Mouse (Mus musculus): ENCODE measurements around the gene Atp5j2. TPM values are rescaled to one million over a fixed set of nuclear protein-coding genes. Genes with fewer than 3 reads are reported as not detected.
"Not testable (repeated sequence)": the region's sequence is repeated elsewhere in the genome, so short reads cannot be mapped to it uniquely, and the experiment has no call there.

The Atp5j2 gene
- polyA plus RNA-seq (2014; fragmentation: Nextera tagmentation; extraction: Ambion mirVana): 568 and 582 TPM in 2 replicates

GRCm38 (mm10) chr5:145191962-145192361 lies at the start of gene Atp5j2:
Gene Atp5j2, minus strand, starts transcription at chr5:145192062.
- ATAC-seq (ENCODE audit: insufficient number of reproducible peaks, low FRiP score, low TSS enrichment, low read depth): no peak
- H3K4me2 ChIP-seq (ENCODE audit: low read depth, severe bottlenecking): peak within 1 kb of the TSS; percentile 58
- H3K27me3 ChIP-seq (ENCODE audit: control insufficient read depth, insufficient read depth, low read length): no peaks in the 10 kb centered on the region
- H3K4me1 ChIP-seq (ENCODE audit: control insufficient read depth, insufficient read depth, low read length): peaks cover 11% of the 10 kb centered on the region
- H3K36me3 ChIP-seq (ENCODE audit: control insufficient read depth, insufficient read depth, low read length): peaks cover 13% of the 10 kb centered on the region; the same call in 1 of the 2 replicates
- no peak for DNase-seq (ENCODE audit: low spot score)
- no peaks in the 10 kb centered on the region for H3K9me3 ChIP-seq (ENCODE audit: control insufficient read depth, low read length)
- 85% methylated on average over 2 of the region's 2 CpGs for whole genome bisulfite sequencing
- H3K4me3 ChIP-seq (ENCODE audit: low read depth, low read length): peak within 1 kb of the TSS; percentile 85
- peak within 1 kb of the TSS; percentile 68 for H3K27ac ChIP-seq (replicated peaks; ENCODE audit: low read depth, low read length)
- peak within 1 kb of the TSS; percentile 95 for H3K9ac ChIP-seq (ENCODE audit: low read length)

GRCm38 (mm10) chr5:145234636-145235035 lies 42.8 kb upstream of the Atp5j2 start:
- no peaks in the 10 kb centered on the region for H3K27me3 ChIP-seq (ENCODE audit: control insufficient read depth, insufficient read depth, low read length)
- no peak overlapping the region for H3K9ac ChIP-seq (ENCODE audit: low read length)
- H3K4me3 ChIP-seq (ENCODE audit: low read depth, low read length): no peak overlapping the region
- H3K27ac ChIP-seq (replicated peaks; ENCODE audit: low read depth, low read length): no peak overlapping the region
- peaks cover 12% of the 10 kb centered on the region for H3K36me3 ChIP-seq (ENCODE audit: control insufficient read depth, insufficient read depth, low read length)
- H3K9me3 ChIP-seq (ENCODE audit: control insufficient read depth, low read length): no peaks in the 10 kb centered on the region
- ATAC-seq (ENCODE audit: insufficient number of reproducible peaks, low FRiP score, low TSS enrichment, low read depth) (no peak), DNase-seq (ENCODE audit: low spot score) (peak; percentile 34)
- H3K4me2 ChIP-seq (ENCODE audit: low read depth, severe bottlenecking): no peak overlapping the region
- H3K4me1 ChIP-seq (ENCODE audit: control insufficient read depth, insufficient read depth, low read length): 0 out of 2 replicates have a peak, but pooled peaks cover 3% of the 10 kb centered on the region

DNA sequence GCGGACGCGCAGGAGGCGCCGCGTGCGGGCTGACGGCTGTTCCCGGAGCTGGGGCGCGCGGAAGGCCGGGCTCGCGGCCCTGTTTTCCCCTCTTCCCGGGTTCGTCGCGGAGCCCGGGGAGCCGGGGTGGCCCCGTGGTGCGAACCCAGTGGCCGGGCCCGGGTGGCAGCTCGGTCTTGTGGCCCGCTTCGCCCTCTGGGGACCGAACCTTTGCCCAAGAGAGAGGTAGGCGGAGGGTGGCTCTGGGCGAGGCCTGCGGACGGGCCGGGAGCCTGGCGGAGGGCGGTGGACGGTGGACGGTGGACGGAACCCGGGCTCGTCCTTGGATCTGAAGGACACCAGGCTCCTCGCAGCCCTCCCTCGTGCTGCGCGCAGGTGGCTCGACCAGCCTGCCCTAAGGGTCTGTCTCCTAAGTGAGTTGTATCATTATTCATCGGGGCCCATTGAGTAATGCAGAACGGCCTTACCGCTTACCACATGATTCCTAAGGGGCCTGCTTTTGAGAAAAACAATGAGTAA lies 40.1 kb upstream of the Atp5j2 start:
- Histone ChIP-seq H3K9ac (ENCODE audit: low read length) (peak overlapping the region; percentile 92), H3K36me3 (ENCODE audit: control insufficient read depth, insufficient read depth, low read length) (peaks cover 12% of the 10 kb centered on the region), H3K27ac (replicated peaks; ENCODE audit: low read depth, low read length) (no peak overlapping the region), H3K4me1 (ENCODE audit: control insufficient read depth, insufficient read depth, low read length) (0 out of 2 replicates have a peak, but pooled peaks cover 3% of the 10 kb centered on the region), H3K27me3 (ENCODE audit: control insufficient read depth, insufficient read depth, low read length) (no peaks in the 10 kb centered on the region), H3K9me3 (ENCODE audit: control insufficient read depth, low read length) (no peaks in the 10 kb centered on the region), H3K4me2 (ENCODE audit: low read depth, severe bottlenecking) (peak overlapping the region; percentile 69), H3K4me3 (ENCODE audit: low read depth, low read length) (peak overlapping the region; percentile 99)
- no peak for DNase-seq (ENCODE audit: low spot score)
- ATAC-seq (ENCODE audit: insufficient number of reproducible peaks, low FRiP score, low TSS enrichment, low read depth): peak; percentile 48
- WGBS: under 1% methylated on average over 39 of the region's 49 CpGs

DNA sequence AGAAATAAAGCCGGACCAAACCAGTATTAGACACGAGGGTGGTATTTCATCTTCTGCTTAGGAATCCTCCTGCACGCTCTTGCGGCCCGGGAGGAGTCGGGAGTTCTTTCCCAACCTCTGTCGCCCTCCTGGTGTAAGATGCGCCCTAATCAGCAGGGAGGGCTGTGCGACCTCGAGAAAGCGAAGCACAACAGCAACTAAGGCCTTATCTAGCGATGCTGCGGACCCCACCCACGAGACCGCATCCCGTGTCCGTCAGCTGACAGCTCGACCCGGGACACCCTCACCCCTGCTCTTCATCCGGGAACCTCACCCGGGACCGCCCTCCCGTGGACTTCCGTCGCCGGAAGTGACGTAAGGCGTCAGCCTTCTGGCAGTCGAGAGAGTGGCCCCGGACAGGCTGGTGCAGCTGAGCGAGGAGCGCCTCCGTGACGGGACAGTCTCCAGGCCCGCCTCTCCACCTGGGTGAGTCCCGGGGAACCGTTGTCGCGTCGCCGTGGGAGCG lies 39.6 kb upstream of the Atp5j2 start, which contains the start of gene Zfp655:
Zfp655 (plus strand) TSS at position 349 of the 505 bp plus-strand sequence.
- Histone ChIP-seq H3K9me3 (ENCODE audit: control insufficient read depth, low read length) (no peaks in the 10 kb centered on the region), H3K4me1 (ENCODE audit: control insufficient read depth, insufficient read depth, low read length) (0 out of 2 replicates have a peak, but pooled peaks cover 3% of the 10 kb centered on the region), H3K9ac (ENCODE audit: low read length) (peak within 1 kb of the TSS; percentile 92), H3K4me3 (ENCODE audit: low read depth, low read length) (peak within 1 kb of the TSS; percentile 99), H3K27ac (replicated peaks; ENCODE audit: low read depth, low read length) (no peak within 1 kb of the TSS), H3K36me3 (ENCODE audit: control insufficient read depth, insufficient read depth, low read length) (peaks cover 12% of the 10 kb centered on the region), H3K4me2 (ENCODE audit: low read depth, severe bottlenecking) (peak within 1 kb of the TSS; percentile 69), H3K27me3 (ENCODE audit: control insufficient read depth, insufficient read depth, low read length) (no peaks in the 10 kb centered on the region)
- ATAC-seq (ENCODE audit: insufficient number of reproducible peaks, low FRiP score, low TSS enrichment, low read depth) (peak; percentile 95), DNase-seq (ENCODE audit: low spot score) (peak; percentile 96)
- WGBS: under 1% methylated on average over 42 of the region's 42 CpGs

- no peaks in the 10 kb centered on the region for H3K27me3 ChIP-seq (ENCODE audit: control insufficient read depth, insufficient read depth, low read length)
- no peak overlapping the region for H3K9ac ChIP-seq (ENCODE audit: low read length)
- 0 out of 2 replicates have a peak overlapping the region, but pooled peaks have one; percentile 99 for H3K4me3 ChIP-seq (ENCODE audit: low read depth, low read length)
- DNase-seq (ENCODE audit: low spot score) (no peak), ATAC-seq (ENCODE audit: insufficient number of reproducible peaks, low FRiP score, low TSS enrichment, low read depth) (no peak)
- no peaks in the 10 kb centered on the region for H3K9me3 ChIP-seq (ENCODE audit: control insufficient read depth, low read length)
- peaks cover 10% of the 10 kb centered on the region for H3K36me3 ChIP-seq (ENCODE audit: control insufficient read depth, insufficient read depth, low read length)
- H3K4me1 ChIP-seq (ENCODE audit: control insufficient read depth, insufficient read depth, low read length): 0 out of 2 replicates have a peak, but pooled peaks cover 3% of the 10 kb centered on the region
- H3K4me2 ChIP-seq (ENCODE audit: low read depth, severe bottlenecking): peak overlapping the region; percentile 69; the same call in 1 of the 2 replicates
- WGBS: 84% methylated on average over 4 of the region's 4 CpGs
- H3K27ac ChIP-seq (replicated peaks; ENCODE audit: low read depth, low read length): no peak overlapping the region
Observed at GRCm38 (mm10) chr5:145230641-145231040, 38.8 kb upstream of the Atp5j2 start.

DNA sequence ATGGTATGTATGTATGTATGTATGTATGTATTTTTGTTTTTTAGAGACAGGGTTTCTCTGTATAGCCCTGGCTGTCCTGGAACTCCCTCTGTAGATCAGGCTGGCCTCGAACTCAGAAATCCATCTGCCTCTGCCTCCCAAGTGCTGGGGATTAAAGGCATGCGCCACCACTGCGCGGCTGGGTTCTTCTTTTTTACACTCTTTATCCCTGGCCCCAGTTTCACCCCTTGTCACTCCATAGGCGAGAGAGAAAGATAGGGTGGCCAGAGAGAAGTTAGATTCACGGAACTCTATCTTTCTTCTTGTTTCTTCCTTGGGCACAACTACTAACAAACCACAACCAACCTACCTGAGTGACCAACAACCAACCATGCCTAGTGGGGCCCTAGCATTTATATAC lies 37.4 kb upstream of the Atp5j2 start:
- not testable (repeated sequence) for H3K9ac ChIP-seq (ENCODE audit: low read length); ATAC-seq (ENCODE audit: insufficient number of reproducible peaks, low FRiP score, low TSS enrichment, low read depth); H3K27me3 ChIP-seq (ENCODE audit: control insufficient read depth, insufficient read depth, low read length); DNase-seq (ENCODE audit: low spot score); H3K9me3 ChIP-seq (ENCODE audit: control insufficient read depth, low read length); H3K4me2 ChIP-seq (ENCODE audit: low read depth, severe bottlenecking); H3K4me3 ChIP-seq (ENCODE audit: low read depth, low read length); H3K27ac ChIP-seq (replicated peaks; ENCODE audit: low read depth, low read length); H3K4me1 ChIP-seq (ENCODE audit: control insufficient read depth, insufficient read depth, low read length); H3K36me3 ChIP-seq (ENCODE audit: control insufficient read depth, insufficient read depth, low read length)
- WGBS: 87% methylated on average over 6 of the region's 6 CpGs

GRCm38 (mm10) chr5:145226453-145226852 lies 34.6 kb upstream of the Atp5j2 start:
- DNase-seq (ENCODE audit: low spot score) (no peak), ATAC-seq (ENCODE audit: insufficient number of reproducible peaks, low FRiP score, low TSS enrichment, low read depth) (no peak)
- 66% methylated on average over 2 of the region's 2 CpGs for WGBS
- no peak overlapping the region for H3K4me3 ChIP-seq (ENCODE audit: low read depth, low read length)
- no peak overlapping the region for H3K27ac ChIP-seq (replicated peaks; ENCODE audit: low read depth, low read length)
- H3K36me3 ChIP-seq (ENCODE audit: control insufficient read depth, insufficient read depth, low read length): peaks cover 4% of the 10 kb centered on the region; the same call in 1 of the 2 replicates
- no peaks in the 10 kb centered on the region for H3K27me3 ChIP-seq (ENCODE audit: control insufficient read depth, insufficient read depth, low read length)
- 0 out of 2 replicates have a peak, but pooled peaks cover 3% of the 10 kb centered on the region for H3K4me1 ChIP-seq (ENCODE audit: control insufficient read depth, insufficient read depth, low read length)
- no peak overlapping the region for H3K4me2 ChIP-seq (ENCODE audit: low read depth, severe bottlenecking)
- H3K9ac ChIP-seq (ENCODE audit: low read length): no peak overlapping the region
- no peaks in the 10 kb centered on the region for H3K9me3 ChIP-seq (ENCODE audit: control insufficient read depth, low read length)

GRCm38 (mm10) chr5:145223395-145223794 lies 31.5 kb upstream of the Atp5j2 start:
- no peak for DNase-seq (ENCODE audit: low spot score)
- Histone ChIP-seq H3K27ac (replicated peaks; ENCODE audit: low read depth, low read length) (no peak overlapping the region), H3K4me3 (ENCODE audit: low read depth, low read length) (no peak overlapping the region), H3K4me2 (ENCODE audit: low read depth, severe bottlenecking) (no peak overlapping the region), H3K27me3 (ENCODE audit: control insufficient read depth, insufficient read depth, low read length) (no peaks in the 10 kb centered on the region), H3K9ac (ENCODE audit: low read length) (no peak overlapping the region), H3K36me3 (ENCODE audit: control insufficient read depth, insufficient read depth, low read length) (peaks cover 14% of the 10 kb centered on the region; the same call in 1 of the 2 replicates), H3K9me3 (ENCODE audit: control insufficient read depth, low read length) (no peaks in the 10 kb centered on the region), H3K4me1 (ENCODE audit: control insufficient read depth, insufficient read depth, low read length) (no peaks in the 10 kb centered on the region)
- ATAC-seq (ENCODE audit: insufficient number of reproducible peaks, low FRiP score, low TSS enrichment, low read depth): no peak
- 84% methylated on average over 12 of the region's 12 CpGs for WGBS
